Mouse (Mus musculus) liver, adult 2 months (tissue): ENCODE measurements around the gene Inpp5f.

Experiments used
- CTCF ChIP-seq: fragments of 200-500 bp; IDR thresholded peaks from 2 replicates; pipeline ENCODE4 v1.5.1; 2011; ENCODE audit warnings: low read depth, low read length, control low read depth
- POLR2A ChIP-seq: fragments of 200-500 bp; IDR thresholded peaks from 2 replicates; pipeline ENCODE4 v1.6.1; 2011; ENCODE audit warnings: low read length, control low read depth; ENCODE audit not compliant: insufficient read depth; ENCODE audit errors: extremely low read depth

DNA sequence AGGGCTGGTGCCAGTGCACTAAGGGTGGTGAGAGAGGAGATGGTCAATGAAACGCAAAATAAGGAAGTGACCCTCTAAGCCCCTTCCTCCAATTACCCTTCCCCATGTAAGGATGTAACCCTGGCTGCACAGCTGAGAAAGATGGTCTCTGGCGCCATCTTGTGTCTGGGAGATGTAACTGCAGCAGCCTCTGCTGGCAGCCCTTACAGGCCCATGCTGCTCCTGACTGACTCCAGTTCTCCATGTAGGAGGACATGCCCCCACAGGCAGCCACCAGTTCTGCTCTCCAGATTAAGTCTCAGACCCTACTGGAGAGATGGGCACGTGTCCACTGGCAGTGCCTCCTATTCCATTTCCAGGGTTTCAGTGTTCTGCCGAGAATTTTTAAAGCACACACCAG is 94.6 kb downstream of the Inpp5f start:
- no peak for TF ChIP-seq POLR2A
- peak; percentile 97 for TF ChIP-seq CTCF
